Mouse (Mus musculus): ENCODE measurements at regions not wholly inside any gene's neighbourhood (a gene's known extent, or its start where the extent isn't known, plus 50 kb on each side); places are given as distances from the start of the nearest gene placed in this dataset.
A peak's percentile ranks its signal among the peaks of the same experiment; 100 is the strongest.
"Not testable (repeated sequence)": the region's sequence is repeated elsewhere in the genome, so short reads cannot be mapped to it uniquely, and the experiment has no call there.

GRCm38 (mm10) chr9:14056410-14057172 lies 218.3 kb upstream of the Sesn3 start:
- no peak for ATAC-seq (replicated peaks; ENCODE audit: poor library complexity)

- no peak for ATAC-seq (replicated peaks; ENCODE audit: poor library complexity)
Observed at GRCm38 (mm10) chr9:14058592-14059227, 216.2 kb upstream of the Sesn3 start.

GRCm38 (mm10) chr9:14059228-14059779 lies 215.6 kb upstream of the Sesn3 start:
- ATAC-seq (replicated peaks; ENCODE audit: poor library complexity): no peak

GRCm38 (mm10) chr9:14060257-14060656 lies 214.6 kb upstream of the Sesn3 start:
- ATAC-seq (replicated peaks; ENCODE audit: poor library complexity): no peak

GRCm38 (mm10) chr9:14061389-14061788 lies 213.5 kb upstream of the Sesn3 start:
- ATAC-seq (replicated peaks; ENCODE audit: poor library complexity): no peak

GRCm38 (mm10) chr9:14061840-14062239 lies 213.0 kb upstream of the Sesn3 start:
- peak; percentile 78 for ATAC-seq (replicated peaks; ENCODE audit: poor library complexity)

GRCm38 (mm10) chr9:14062706-14063105 lies 212.2 kb upstream of the Sesn3 start:
- ATAC-seq (replicated peaks; ENCODE audit: poor library complexity): no peak

- ATAC-seq (replicated peaks; ENCODE audit: poor library complexity): not testable (repeated sequence)
Observed at GRCm38 (mm10) chr9:14066741-14067140, 208.1 kb upstream of the Sesn3 start.

GRCm38 (mm10) chr9:14069076-14069475 lies 205.8 kb upstream of the Sesn3 start:
- no peak for ATAC-seq (replicated peaks; ENCODE audit: poor library complexity)

GRCm38 (mm10) chr9:14069770-14070169 lies 205.1 kb upstream of the Sesn3 start:
- no peak for ATAC-seq (replicated peaks; ENCODE audit: poor library complexity)

- no peak for ATAC-seq (replicated peaks; ENCODE audit: poor library complexity)
Observed at GRCm38 (mm10) chr9:14071728-14072127, 203.1 kb upstream of the Sesn3 start.

- ATAC-seq (replicated peaks; ENCODE audit: poor library complexity): no peak
Observed at GRCm38 (mm10) chr9:14072950-14073349, 201.9 kb upstream of the Sesn3 start.

- peak; percentile 85 for ATAC-seq (replicated peaks; ENCODE audit: poor library complexity)
Observed at GRCm38 (mm10) chr9:14074273-14074672, 200.6 kb upstream of the Sesn3 start.

- ATAC-seq (replicated peaks; ENCODE audit: poor library complexity): not testable (repeated sequence)
Observed at GRCm38 (mm10) chr9:14074866-14075265, 200.0 kb upstream of the Sesn3 start.

GRCm38 (mm10) chr9:14075452-14075851 lies 199.4 kb upstream of the Sesn3 start:
- ATAC-seq (replicated peaks; ENCODE audit: poor library complexity): peak; percentile 82

GRCm38 (mm10) chr9:14075868-14076267 lies 199.0 kb upstream of the Sesn3 start:
- no peak for ATAC-seq (replicated peaks; ENCODE audit: poor library complexity)

- ATAC-seq (replicated peaks; ENCODE audit: poor library complexity): no peak
Observed at GRCm38 (mm10) chr9:14076728-14077127, 198.1 kb upstream of the Sesn3 start.

GRCm38 (mm10) chr9:14081138-14081537 lies 193.7 kb upstream of the Sesn3 start:
- ATAC-seq (replicated peaks; ENCODE audit: poor library complexity): no peak

GRCm38 (mm10) chr9:14086201-14086600 lies 188.7 kb upstream of the Sesn3 start:
- no peak for ATAC-seq (replicated peaks; ENCODE audit: poor library complexity)

GRCm38 (mm10) chr9:14086611-14087010 lies 188.3 kb upstream of the Sesn3 start:
- ATAC-seq (replicated peaks; ENCODE audit: poor library complexity): no peak

GRCm38 (mm10) chr9:14087874-14088273 lies 187.0 kb upstream of the Sesn3 start:
- peak; percentile 63 for ATAC-seq (replicated peaks; ENCODE audit: poor library complexity)

- no peak for ATAC-seq (replicated peaks; ENCODE audit: poor library complexity)
Observed at GRCm38 (mm10) chr9:14089791-14090256, 185.0 kb upstream of the Sesn3 start.
